Mouse (Mus musculus) megakaryocyte, embryonic 14.5 days (primary cell): Measurements from ENCODE around the gene Txndc11.

Experiments used
- FLI1 ChIP-seq: IDR thresholded peaks from 2 replicates; pipeline ENCODE4 v1.6.1; 2012; ENCODE audit warnings: low read length, inconsistent platforms, mixed read lengths
- GATA1 ChIP-seq: IDR thresholded peaks from 3 replicates; pipeline ENCODE4 v1.6.1; 2012; ENCODE audit warnings: mixed read lengths, low read length, inconsistent platforms, borderline replicate concordance

- TF ChIP-seq GATA1 (no peak), FLI1 (no peak)
Observed at GRCm38 (mm10) chr16:11164695-11165255, 30.3 kb upstream of the Txndc11 start.
